Mouse (Mus musculus): Measurements from ENCODE around the gene Adcy6.

The Adcy6 gene

GRCm38 (mm10) chr15:98628589-98629254 lies 18.8 kb upstream of the Adcy6 start:
- DNase-seq (ENCODE audit: low read depth, low spot score), result peak; percentile 76

GRCm38 (mm10) chr15:98626487-98627212 lies 16.8 kb upstream of the Adcy6 start:
- DNase-seq (ENCODE audit: low read depth, low spot score), result peak; percentile 62

GRCm38 (mm10) chr15:98626078-98626477 lies 16.2 kb upstream of the Adcy6 start:
- peak; percentile 81 for DNase-seq (ENCODE audit: low read depth, low spot score)

- no peak for DNase-seq (ENCODE audit: low read depth, low spot score)
These were observed 13.5 kb upstream of the Adcy6 start for GRCm38 (mm10) chr15:98623361-98623821.

GRCm38 (mm10) chr15:98622721-98623120 lies 12.8 kb upstream of the Adcy6 start:
- DNase-seq (ENCODE audit: low read depth, low spot score), result no peak

- no peak for DNase-seq (ENCODE audit: low read depth, low spot score)
These were observed 12.3 kb upstream of the Adcy6 start for GRCm38 (mm10) chr15:98622199-98622598.

GRCm38 (mm10) chr15:98617176-98617537 lies 7.3 kb upstream of the Adcy6 start:
- peak; percentile 88 for DNase-seq (ENCODE audit: low read depth, low spot score)

- DNase-seq (ENCODE audit: low read depth, low spot score), result no peak
These were observed 6.7 kb upstream of the Adcy6 start for GRCm38 (mm10) chr15:98616362-98617175.

- DNase-seq (ENCODE audit: low read depth, low spot score), result no peak
These were observed 5.9 kb upstream of the Adcy6 start for GRCm38 (mm10) chr15:98615751-98616150.

- DNase-seq (ENCODE audit: low read depth, low spot score), result no peak
These were observed 5.1 kb upstream of the Adcy6 start for GRCm38 (mm10) chr15:98614971-98615370.

GRCm38 (mm10) chr15:98614551-98614950 lies 4.7 kb upstream of the Adcy6 start:
- DNase-seq (ENCODE audit: low read depth, low spot score), result no peak

GRCm38 (mm10) chr15:98612229-98612628 lies 2.4 kb upstream of the Adcy6 start:
- no peak for DNase-seq (ENCODE audit: low read depth, low spot score)

- DNase-seq (ENCODE audit: low read depth, low spot score), result no peak
These were observed 306 bp upstream of the Adcy6 start for GRCm38 (mm10) chr15:98610131-98610633.

- DNase-seq (ENCODE audit: low read depth, low spot score), result no peak
These were observed 1.1 kb downstream of the Adcy6 start for GRCm38 (mm10) chr15:98608784-98609250.

- DNase-seq (ENCODE audit: low read depth, low spot score), result no peak
These were observed 1.7 kb downstream of the Adcy6 start for GRCm38 (mm10) chr15:98608058-98608783.

- DNase-seq (ENCODE audit: low read depth, low spot score), result no peak
These were observed 2.3 kb downstream of the Adcy6 start for GRCm38 (mm10) chr15:98607557-98607956.

- no peak for DNase-seq (ENCODE audit: low read depth, low spot score)
These were observed 3.1 kb downstream of the Adcy6 start for GRCm38 (mm10) chr15:98606739-98607138.

- no peak for DNase-seq (ENCODE audit: low read depth, low spot score)
These were observed 3.8 kb downstream of the Adcy6 start for GRCm38 (mm10) chr15:98606051-98606536.

- DNase-seq (ENCODE audit: low read depth, low spot score), result no peak
These were observed 5.8 kb downstream of the Adcy6 start for GRCm38 (mm10) chr15:98604041-98604575.

- no peak for DNase-seq (ENCODE audit: low read depth, low spot score)
These were observed 6.9 kb downstream of the Adcy6 start for GRCm38 (mm10) chr15:98602921-98603458.
